Mouse (Mus musculus) bone marrow, adult 2 months (tissue): ENCODE data around the gene Auts2.

Experiments used
- CTCF ChIP-seq: fragments of 200-500 bp; IDR thresholded peaks from 2 replicates; pipeline ENCODE4 v1.5.1; 2011; ENCODE audit warnings: low read length, control low read depth; ENCODE audit not compliant: control insufficient read depth, insufficient read depth
- POLR2A ChIP-seq: fragments of 200-500 bp; IDR thresholded peaks from 2 replicates; pipeline ENCODE4 v1.6.1; 2011; ENCODE audit warnings: low read depth, mild to moderate bottlenecking, control low read depth, low read length, borderline replicate concordance; ENCODE audit not compliant: control insufficient read depth

- no peak for TF ChIP-seq POLR2A
- no peak for TF ChIP-seq CTCF
These were observed 998.8 kb downstream of the Auts2 start for GRCm38 (mm10) chr5:131544381-131544780.
